Mouse (Mus musculus) E14TG2a.4 (cell line): Measurements from ENCODE around the gene Xylt1.

ENCODE experiments used
- CTCF ChIP-seq: conservative IDR thresholded peaks from 2 replicates; pipeline ENCODE4 v1.5.1; 2014; ENCODE audit warnings: low read length
- NANOG ChIP-seq: IDR thresholded peaks from 2 replicates; pipeline ENCODE4 v1.6.1; 2014; ENCODE audit warnings: borderline replicate concordance, low read length, mixed read lengths
- POU5F1 ChIP-seq: IDR thresholded peaks from 2 replicates; pipeline ENCODE4 v1.6.1; 2014; ENCODE audit warnings: low read length, borderline replicate concordance

DNA sequence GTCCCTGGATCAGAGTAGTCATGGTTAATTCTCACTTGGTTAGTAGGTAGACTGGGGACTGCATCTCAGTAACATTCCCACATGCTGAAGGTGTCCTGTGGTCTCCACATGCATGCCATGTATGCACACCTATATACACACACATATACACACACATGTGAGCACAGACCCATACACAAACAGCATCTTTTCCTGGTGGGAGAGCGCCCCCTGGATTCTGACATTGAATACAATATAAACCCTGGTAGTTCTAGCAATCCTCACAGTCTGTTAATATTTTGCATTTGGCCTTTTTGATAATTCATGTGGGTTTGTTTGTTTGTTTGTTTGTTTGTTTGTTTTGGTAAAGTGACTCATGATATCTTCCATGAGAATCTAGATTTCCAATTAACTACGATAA is 242.0 kb downstream of the Xylt1 start:
- TF ChIP-seq CTCF: no peak; the same call in 1 of the 2 replicates
- TF ChIP-seq POU5F1: no peak
- TF ChIP-seq NANOG: no peak
